Mouse (Mus musculus): Measurements from ENCODE around the gene Trim30d. TPM values are rescaled to one million over a fixed set of nuclear protein-coding genes. Genes with fewer than 3 reads are reported as not detected.
"Not testable (repeated sequence)": the region's sequence is repeated elsewhere in the genome, so short reads cannot be mapped to it uniquely, and the experiment has no call there.

Trim30d gene
- polyA plus RNA-seq (2017; shearing (Covaris generic)) = 10 to 100 TPM; 27.0 to 33.5 TPM

DNA sequence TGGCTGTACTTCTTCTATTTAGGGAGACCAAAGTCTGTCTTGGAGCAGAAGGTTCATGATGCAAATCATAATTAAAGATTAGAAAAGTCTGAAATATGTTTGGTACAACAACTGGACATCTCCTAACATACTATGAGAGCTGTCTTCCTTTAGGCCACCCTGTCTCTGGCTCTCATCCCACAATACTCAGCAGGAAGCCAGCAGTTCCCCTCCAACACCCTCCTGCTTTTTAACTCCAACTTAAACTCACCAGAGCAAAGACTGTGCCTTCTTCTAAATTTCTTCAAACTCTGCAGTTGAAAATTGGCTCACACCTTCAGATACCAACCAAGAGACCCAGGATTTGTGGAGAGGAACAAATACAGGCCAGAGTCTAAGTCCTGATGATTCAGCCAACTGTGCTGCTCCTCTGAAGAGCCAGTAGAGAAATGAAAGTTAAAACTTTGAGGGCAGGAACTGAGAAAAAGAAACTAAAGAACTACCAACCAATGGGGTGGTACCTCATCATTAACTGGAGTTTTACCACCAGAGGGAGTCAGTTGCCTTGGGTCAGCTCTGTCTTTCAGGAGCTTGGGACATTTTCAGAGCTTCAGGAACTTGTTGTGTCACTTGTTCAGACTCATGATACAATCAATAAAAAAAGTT, at the start of gene Trim30d:
Gene Trim30d, minus strand, starts transcription at position 429 of the 645 bp plus-strand sequence.
- ATAC-seq = peak; percentile 100

DNA sequence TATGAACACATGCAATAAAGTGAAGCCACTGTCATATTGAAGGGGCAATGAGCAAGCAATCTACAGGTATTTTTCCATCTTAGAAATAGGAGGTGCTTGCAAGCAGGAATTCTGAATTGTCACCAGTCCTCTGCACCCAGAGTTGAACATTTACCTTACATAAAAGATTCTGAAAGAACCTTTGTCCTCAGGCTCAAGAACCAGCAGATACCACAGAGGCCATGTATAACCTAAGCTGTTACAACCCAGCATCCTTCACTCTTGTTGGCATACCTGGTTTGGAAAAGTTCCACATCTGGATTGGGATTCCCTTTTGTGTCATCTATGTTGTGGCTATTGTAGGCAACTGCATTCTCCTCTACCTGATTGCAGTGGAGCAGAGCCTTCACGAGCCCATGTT, 45.1 kb upstream of the Trim30d start:
- no peak for ATAC-seq

GRCm38 (mm10) chr7:104549833-104550232, 42.2 kb upstream of the Trim30d start, which contains the start of gene Olfr651:
Gene Olfr651 (plus strand): TSS chr7:104550133.
- ATAC-seq = no peak

DNA sequence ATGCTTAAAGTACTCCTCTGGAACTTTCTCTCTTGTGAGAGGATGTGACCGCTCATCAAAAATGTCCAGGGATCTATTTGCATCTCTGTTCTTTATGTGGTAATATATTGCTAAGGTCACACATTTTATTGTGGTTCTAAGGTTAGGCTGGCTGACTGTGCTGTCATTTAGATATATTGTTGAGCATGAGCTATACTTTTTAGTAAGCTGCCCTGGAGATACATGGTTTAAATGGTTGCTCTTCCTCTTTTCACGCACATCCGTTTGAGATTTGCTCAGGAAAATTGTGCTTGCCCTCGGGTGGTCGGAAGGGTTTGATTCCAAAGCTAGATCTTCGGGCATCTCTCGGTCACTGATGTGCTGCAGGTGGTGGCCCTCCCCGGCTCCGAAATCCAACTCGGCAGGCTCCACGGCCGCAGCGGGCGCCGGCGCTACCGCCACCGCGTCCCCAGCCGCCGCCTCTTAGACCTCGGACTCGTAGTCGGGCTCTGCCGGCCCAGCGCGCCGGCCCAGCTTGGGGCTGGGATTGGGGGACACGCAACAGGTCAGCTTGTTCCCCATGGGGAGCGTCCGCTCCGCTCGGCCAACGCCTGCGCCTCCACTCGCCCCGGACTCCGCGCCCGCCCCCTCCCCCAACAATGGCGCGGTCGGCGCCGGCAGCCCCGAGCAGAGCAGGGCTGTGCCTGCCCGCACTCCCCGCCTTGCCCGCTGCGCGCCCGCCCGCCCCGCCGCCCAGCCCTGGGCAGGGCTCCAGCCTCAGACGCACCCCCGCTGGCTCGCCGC, 5.9 kb downstream of the Trim30d start:
- ATAC-seq = no peak

GRCm38 (mm10) chr7:104501186-104501585, 6.5 kb downstream of the Trim30d start:
- ATAC-seq = not testable (repeated sequence)

DNA sequence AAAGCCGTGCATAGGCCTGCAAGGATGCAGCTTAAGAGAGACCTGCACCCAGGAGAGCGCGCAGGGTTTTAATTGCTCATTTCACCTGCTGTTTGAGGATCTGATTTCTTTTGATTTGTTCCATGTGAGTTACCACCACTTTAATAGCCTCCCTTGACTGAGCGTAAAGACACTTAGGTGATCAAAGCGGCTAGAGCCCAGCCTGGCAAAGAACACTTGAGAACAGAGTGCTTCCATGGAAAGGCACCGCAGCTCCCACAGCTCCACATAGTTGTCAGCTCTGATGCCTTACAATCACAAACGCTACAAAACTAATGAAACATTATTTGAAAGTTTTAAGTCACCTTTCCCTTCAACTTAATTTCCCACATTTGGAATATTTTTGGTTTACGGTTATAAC, 8.2 kb downstream of the Trim30d start:
- ATAC-seq = not testable (repeated sequence)

DNA sequence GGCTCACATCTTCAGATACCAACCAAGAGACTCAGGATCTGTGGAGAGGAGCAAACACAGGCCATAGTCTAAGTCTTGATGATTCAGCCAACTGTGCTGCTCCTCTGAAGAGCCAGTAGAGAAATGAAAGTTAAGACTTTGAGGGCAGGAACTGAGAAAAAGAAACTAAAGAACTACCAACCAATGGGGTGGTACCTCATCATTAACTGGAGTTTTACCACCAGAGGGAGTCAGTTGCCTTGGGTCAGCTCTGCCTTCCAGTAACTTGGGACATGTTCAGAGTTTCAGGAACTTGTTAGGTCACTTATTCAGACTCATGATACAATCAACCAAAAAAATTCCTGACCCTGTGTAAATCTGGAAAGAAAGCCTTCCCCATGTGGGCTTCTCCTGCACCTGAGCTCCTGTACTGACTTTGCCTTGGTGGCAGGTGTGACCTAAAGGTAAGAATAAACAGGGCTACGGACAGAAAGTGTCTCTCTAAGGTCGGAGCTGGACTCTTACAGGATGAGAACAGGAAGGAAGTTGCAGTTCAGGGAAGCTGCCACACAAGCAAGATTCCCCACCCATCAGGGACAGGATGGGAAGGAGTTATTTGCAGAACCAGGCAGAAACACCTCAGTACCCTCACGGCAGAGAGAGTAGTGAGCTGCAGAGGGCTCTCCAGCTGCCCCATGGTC, 42.4 kb downstream of the Trim30d start, which contains the start of gene Trim30a:
Gene Trim30a, minus strand, starts transcription at position 129 of the 680 bp plus-strand sequence.
- peak; percentile 99 for ATAC-seq

DNA sequence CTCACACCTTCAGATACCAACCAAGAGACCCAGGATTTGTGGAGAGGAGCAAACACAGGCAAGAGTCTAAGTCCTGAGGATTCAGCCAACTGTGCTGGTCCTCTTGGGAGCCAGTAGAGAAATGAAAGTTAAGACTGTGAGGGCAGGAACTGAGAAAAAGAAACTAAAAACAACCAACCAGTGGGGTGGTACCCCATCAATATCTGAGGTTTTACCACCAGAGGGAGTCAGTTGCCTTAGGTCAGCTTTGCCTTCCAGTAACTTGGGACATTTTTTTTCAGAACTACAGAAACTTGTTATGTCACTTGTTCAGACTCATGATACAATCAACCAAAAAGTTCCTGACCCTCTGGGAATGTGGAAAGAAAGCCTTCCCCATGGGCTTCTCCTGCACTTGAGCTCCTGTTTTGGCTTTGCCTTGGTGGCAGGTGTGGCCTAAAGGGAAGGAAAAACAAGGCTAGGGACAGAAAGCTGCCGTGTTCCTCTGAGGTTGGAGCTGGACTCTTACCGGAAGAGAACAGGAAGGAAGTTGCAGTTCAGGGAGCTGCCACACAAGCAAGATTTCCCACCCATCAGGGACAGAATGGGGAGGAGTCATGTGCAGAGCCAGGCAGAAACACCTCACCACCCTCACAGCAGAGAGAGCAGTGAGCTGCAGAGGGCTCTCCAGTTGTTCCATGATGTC, 61.5 kb downstream of the Trim30d start:
- peak; percentile 91 for ATAC-seq

Other genes with a start within 250 kb of the Trim30d start
- gene Trim5, start 219.8 kb downstream of the Trim30d start, polyA plus RNA-seq (2017; shearing (Covaris generic)) = 10 to 100 TPM; 34.0 to 38.2 TPM
- gene Trim12a, start 192.4 kb downstream of the Trim30d start, polyA plus RNA-seq (2017; shearing (Covaris generic)) = 100 to 1,000 TPM; 132 to 142 TPM
- 1 to 10 TPM in 1 of 2 experiments, under 1 TPM in 1; 0.53 to 1.0 TPM for gene Trim34b, start 178.4 kb downstream of the Trim30d start, polyA plus RNA-seq (2017; shearing (Covaris generic))
- gene Trim12c, start 154.5 kb downstream of the Trim30d start, polyA plus RNA-seq (2017; shearing (Covaris generic)) = 10 to 100 TPM; 16.2 to 20.3 TPM
- 1 to 10 TPM; 1.6 to 4.0 TPM for gene Trim30b, start 138.0 kb downstream of the Trim30d start, polyA plus RNA-seq (2017; shearing (Covaris generic))
- 1 to 10 TPM; 1.1 to 1.7 TPM for gene Trim30c, start 107.0 kb downstream of the Trim30d start, polyA plus RNA-seq (2017; shearing (Covaris generic))
- gene Trim30a, start 42.7 kb downstream of the Trim30d start, polyA plus RNA-seq (2017; shearing (Covaris generic)) = 10 to 100 TPM; 77.9 to 80.9 TPM
- gene Olfr651, start 42.3 kb upstream of the Trim30d start, polyA plus RNA-seq (2017; shearing (Covaris generic)) = not detected
- gene Olfr652, start 53.1 kb upstream of the Trim30d start, polyA plus RNA-seq (2017; shearing (Covaris generic)) = under 1 TPM in 1 of 2 experiments, not detected in 1; 0.44 TPM
- not detected for gene Olfr653, start 69.5 kb upstream of the Trim30d start, polyA plus RNA-seq (2017; shearing (Covaris generic))
- under 1 TPM in 1 of 2 experiments, not detected in 1; 0.30 TPM for gene Olfr654, start 79.2 kb upstream of the Trim30d start, polyA plus RNA-seq (2017; shearing (Covaris generic))
- not detected for gene Olfr655, start 93.9 kb upstream of the Trim30d start, polyA plus RNA-seq (2017; shearing (Covaris generic))
- gene Olfr656, start 106.1 kb upstream of the Trim30d start, polyA plus RNA-seq (2017; shearing (Covaris generic)) = not detected
- gene Olfr657, start 116.9 kb upstream of the Trim30d start, polyA plus RNA-seq (2017; shearing (Covaris generic)) = not detected
- under 1 TPM in 1 of 2 experiments, not detected in 1; 0.19 TPM for gene Olfr658, start 139.5 kb upstream of the Trim30d start, polyA plus RNA-seq (2017; shearing (Covaris generic))
- gene Olfr659, start 158.9 kb upstream of the Trim30d start, polyA plus RNA-seq (2017; shearing (Covaris generic)) = not detected
- gene Olfr661, start 178.7 kb upstream of the Trim30d start, polyA plus RNA-seq (2017; shearing (Covaris generic)) = not detected

Data from activated CD4-positive, CD25-positive, alpha-beta regulatory T cell, adult 4 months (primary cell).